Mouse (Mus musculus) WW6 (cell line): ENCODE measurements around the gene Atp2b4.

Experiments used
- DNase-seq: peaks from one replicate; pipeline ENCODE4 v3.0.0-alpha.2; 2013; ENCODE audit warnings: low read depth, low spot score

The Atp2b4 gene

DNA sequence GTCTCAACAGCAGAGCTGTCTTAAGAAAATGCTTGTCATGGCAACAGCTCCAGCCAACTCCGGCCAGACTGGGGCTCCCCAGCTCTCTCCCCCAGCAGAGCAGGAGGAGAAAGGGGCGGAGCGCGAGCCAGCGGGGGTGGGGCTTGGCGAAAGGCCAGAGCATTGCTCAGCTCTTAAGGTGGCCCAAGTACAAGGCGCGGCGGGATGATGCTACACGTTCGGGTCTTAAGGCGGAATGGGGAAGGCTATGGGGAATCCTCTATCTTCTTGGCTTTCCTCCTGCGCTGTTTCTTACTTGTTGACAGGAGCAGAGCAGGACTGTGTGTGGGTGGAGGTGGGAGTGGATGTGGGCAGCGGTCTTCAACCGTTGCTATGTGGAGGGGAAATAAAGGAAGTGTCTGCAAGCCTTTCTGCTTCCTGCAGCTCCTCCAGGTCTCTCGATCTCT, at the start of gene Atp2b4:
Gene Atp2b4 (minus strand): TSS at position 94 of the 446 bp plus-strand sequence.
- DNase-seq: peak; percentile 61

DNA sequence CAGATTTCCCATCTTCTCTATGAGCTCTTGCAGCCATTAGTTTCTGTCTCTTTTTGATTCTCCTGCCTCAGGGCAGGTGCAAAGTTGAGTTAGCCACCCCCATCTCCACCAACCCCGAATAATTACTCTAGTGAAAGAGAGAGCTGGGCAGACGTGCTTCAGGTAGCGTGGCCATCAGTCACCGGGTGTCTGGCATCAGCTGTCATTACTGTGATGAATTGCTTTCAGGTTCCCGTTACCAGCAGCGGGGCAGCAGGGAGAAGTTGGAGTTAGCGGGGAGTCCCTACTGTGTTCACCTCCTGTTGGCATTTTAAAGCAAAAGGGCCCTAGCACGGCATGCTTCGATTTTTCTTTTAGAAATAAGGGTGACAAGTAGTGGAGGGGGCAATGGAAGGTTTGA, 43.9 kb upstream of the Atp2b4 start:
- DNase-seq: no peak

- DNase-seq: no peak
Measured at GRCm38 (mm10) chr1:133843900-133844299, 43.1 kb upstream of the Atp2b4 start.

DNA sequence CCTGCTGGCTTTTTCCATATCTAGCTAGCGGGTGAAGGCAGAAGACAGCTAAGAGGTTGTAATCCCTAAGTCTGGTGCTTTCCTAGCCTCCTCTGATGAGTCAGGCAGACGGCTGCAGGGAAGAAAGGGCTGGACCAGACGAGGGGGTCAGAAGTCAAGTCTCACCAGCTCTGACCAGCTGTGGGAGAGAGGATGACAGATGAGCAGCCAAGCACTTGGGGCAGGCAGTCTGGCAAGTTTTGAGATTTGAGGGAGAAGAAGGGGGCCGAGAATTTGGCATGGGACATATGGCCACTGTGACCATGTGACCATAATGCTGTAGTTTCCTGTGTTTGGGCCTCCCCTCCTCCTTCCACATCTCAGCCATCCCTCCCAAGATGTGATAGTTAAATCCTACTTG, 42.5 kb upstream of the Atp2b4 start:
- no peak for DNase-seq

- DNase-seq: no peak
Measured at GRCm38 (mm10) chr1:133842074-133842725, 41.4 kb upstream of the Atp2b4 start.

DNA sequence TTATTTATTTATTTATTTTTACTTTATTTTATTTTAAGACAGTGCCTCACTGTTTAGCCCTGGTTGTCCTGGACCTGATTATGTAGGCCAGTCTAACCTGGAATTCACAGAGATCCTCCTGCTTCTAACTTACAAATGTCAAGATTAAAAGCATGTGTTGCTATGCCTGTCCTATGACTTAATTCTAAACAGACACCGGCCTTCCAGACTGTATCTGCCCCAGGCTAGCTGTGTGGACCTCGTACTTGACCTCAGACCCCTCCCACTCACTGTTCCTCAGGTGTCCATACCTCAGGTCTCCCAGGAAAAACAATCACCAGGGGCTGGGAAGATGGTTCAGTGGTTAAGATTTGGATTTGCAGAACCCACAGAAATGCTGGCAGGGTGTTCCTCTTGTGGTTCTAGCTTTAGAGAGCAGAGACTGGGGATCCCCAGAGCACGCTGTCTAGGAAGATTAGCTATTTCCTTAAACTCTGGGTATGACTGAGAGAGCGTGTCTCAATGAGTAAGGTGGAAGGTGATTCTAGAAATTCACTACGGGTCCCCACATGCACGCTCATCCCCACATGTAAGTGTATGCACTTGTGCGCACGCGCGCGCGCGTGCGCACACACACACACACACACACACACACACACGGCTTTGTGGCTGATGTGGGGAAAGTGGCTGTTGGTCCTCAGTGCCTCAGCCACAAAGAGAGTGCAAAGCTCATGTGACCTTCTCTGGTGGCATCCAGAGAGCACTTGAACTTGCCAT, 40.5 kb upstream of the Atp2b4 start:
- DNase-seq: no peak

- no peak for DNase-seq
Measured at GRCm38 (mm10) chr1:133840530-133840929, 39.7 kb upstream of the Atp2b4 start.

DNA sequence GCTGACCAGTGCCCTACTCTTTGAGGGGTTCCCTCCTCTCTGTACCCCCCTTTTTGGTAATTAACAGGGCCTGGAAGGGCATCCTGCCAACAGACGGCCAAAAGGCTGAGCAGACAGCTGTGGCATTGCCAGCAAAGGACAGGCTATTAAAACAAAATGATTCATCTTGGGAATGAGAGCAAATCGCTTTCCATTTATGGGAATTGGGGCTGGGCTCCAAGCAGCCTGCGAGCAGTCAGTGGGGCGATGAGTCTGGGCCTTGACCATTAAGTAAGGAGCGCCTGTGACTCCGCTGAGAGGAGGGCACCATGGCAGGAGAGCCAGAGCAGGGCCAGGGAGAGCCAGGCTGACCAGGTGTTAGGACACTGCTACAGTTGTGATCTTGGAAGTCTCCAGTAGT, 33.5 kb upstream of the Atp2b4 start:
- no peak for DNase-seq

DNA sequence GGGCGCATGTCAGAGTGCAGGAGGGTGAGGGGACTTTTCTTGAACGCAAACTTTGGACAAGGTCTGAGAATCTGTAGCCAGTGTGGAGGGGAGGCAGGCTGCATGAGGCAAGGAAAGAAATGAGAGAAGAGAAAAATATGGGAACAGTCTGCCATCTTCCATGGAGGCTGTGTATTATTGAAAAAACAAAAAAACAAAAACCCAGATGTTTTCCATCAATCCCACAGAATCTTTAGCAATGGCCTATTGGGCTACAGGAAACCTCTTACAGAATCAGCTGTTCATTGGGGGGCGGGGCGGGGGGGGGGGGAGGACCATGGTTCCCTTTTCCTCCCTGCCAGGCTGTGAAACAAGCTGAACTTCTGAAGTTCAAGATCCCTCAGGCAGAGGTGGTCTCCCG, 31.9 kb upstream of the Atp2b4 start:
- DNase-seq: no peak

DNA sequence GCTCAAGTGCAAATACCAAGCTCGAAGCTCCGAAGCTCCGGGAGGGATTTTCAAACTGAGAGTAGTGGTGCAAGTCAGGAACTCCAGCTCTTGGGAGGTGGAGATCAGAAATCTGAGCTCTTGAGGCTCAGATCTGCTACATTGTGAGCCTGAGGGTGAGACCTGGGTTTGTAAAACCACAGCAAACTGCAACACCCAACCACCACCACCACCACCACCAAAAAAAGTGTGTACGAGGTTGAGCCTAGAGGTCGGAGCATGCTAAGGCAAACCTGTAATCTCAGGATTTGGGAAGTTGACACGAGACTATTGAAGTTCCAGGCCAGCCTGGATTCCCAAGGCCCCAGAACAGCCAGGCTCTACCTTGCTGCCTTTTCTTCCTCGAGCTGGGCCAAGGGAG, 25.4 kb upstream of the Atp2b4 start:
- no peak for DNase-seq

DNA sequence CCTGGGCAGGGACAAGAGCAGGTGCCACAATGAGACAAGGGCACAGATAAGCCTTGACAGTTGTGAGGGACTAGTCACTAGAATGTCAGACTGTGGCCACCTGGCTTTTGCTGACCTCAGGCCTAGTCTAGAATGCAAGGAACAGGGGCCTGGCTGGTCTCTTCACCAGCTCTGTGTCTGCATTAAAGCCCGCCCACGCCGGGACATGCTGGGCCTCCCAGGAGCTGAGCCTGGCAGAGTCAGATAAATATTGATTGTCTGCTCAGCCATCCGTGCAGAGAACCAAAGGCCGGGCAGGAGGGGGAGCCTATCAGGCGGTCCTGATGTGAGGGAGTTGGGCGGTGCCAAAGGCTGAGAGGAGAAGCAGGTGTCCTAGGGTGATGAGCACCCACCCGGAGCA, 24.7 kb upstream of the Atp2b4 start:
- no peak for DNase-seq

DNA sequence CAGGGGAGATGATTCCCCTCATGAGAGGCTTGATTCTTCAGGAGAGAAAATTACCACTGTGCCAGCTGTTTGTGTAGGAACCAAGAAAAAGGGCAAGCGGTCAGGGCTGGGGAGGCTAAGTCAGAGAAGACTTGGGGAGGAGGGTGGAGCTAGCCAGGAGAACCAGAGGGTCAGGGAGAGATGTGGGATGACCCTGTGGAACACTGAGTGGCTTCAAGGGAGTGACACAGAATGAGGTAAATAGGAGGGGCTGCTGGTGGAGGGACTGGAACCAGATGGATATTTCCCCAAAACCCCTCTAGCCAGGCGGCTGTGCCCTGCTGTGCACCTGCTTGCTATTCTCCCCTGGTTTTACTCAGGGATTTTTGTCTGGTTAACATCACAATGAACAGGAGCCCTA, 24.3 kb upstream of the Atp2b4 start:
- no peak for DNase-seq

- no peak for DNase-seq
Measured at GRCm38 (mm10) chr1:133821144-133821543, 20.3 kb upstream of the Atp2b4 start.

DNA sequence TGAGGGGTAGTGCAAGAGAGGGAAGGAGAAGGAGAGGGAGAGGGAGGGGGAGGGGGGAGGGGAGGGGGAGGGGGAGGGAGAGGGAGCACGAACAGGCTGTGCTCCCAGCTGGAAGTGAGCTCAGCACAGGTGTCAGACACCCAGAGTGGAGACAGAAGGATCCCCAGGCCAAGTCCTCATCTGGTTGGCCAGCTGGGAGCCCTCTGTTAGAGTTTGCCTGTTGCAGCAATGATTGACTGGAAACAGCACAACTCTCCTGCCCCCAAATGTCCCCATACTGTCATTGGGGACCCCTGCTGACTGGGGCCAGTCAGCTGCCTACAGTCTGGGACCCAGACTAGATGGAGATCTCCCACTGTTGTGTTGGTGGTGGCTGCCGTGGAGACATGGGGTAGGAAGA, 19.3 kb upstream of the Atp2b4 start:
- no peak for DNase-seq

DNA sequence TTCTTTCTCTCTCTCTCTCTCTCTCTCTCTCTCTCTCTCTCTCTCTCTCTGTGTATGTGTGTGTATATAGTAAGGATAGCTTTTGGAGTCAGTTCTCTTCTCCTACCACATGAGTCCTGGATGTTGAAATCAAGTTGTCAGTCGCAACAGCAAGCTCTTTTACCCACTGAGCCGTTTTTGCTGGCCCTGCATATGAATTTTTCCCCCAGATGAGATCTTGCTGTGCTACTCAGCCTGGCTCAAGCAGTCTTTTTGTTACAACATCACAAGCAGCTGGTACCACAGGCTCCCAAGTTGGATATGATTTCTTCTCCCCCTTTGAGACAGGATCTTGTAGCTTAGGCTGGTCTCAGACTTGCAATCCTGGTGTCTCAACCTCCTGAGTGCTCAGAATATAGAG, 17.7 kb upstream of the Atp2b4 start:
- DNase-seq: no peak

GRCm38 (mm10) chr1:133815747-133816491, 15.1 kb upstream of the Atp2b4 start:
- no peak for DNase-seq

DNA sequence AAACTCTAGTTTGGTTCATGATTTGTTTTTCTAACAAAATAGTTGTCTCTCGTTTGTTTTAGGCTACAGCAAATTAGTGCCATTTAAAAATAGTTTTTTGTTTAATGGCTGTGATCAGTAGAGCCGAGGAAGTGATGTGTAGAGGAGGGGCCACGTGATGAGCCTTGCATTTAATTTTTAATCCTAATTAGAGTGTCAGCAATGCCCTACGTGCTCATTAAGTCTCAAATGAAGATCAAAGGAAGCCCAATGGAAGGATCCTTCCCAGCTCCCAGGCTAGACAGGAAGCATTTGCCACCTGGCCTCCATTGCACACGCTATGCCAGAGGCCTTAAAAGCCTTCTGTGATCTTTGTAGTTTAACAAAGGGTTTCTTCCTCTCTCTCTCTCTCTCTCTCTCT, 8.5 kb upstream of the Atp2b4 start:
- DNase-seq: no peak

- DNase-seq: no peak
Measured at GRCm38 (mm10) chr1:133808020-133808419, 7.2 kb upstream of the Atp2b4 start.

DNA sequence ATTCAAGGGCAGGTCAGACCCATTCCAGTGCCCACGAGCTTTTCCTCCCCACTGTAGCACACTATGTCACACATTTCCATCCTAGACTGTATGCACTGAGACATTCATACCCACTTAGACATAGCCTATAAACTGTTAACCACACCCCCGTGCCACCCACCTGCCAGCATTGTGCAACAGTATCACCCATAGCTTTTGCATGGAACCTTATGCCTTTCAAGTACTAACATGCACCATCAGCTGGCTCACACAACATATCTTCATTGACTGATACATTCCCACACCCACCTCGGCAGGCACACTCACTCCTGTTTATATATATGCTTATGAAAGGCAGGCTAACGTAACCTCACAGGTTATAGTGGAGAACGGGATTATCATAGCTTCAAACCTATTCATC, 902 bp upstream of the Atp2b4 start:
- DNase-seq: no peak

DNA sequence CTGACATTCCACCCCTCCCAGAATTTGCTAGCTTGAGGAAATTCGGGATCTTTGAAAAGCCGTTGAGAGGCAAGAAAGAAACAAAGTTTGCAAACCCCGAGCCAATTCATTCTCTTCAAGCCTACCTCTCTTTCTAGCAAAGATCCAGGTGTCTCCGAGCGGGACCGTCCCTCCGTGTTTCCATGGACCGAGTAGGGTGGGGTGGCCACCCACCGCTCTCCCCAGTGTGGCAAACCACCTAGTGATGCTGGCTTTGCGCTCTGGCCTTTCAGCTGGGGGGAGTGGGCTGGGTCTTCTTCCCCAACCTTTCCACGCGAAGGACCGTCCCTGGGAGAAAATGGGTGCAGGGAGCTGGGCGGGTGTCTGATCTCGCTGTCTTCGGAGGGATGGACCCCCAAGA, 329 bp downstream of the Atp2b4 start:
- DNase-seq: no peak

DNA sequence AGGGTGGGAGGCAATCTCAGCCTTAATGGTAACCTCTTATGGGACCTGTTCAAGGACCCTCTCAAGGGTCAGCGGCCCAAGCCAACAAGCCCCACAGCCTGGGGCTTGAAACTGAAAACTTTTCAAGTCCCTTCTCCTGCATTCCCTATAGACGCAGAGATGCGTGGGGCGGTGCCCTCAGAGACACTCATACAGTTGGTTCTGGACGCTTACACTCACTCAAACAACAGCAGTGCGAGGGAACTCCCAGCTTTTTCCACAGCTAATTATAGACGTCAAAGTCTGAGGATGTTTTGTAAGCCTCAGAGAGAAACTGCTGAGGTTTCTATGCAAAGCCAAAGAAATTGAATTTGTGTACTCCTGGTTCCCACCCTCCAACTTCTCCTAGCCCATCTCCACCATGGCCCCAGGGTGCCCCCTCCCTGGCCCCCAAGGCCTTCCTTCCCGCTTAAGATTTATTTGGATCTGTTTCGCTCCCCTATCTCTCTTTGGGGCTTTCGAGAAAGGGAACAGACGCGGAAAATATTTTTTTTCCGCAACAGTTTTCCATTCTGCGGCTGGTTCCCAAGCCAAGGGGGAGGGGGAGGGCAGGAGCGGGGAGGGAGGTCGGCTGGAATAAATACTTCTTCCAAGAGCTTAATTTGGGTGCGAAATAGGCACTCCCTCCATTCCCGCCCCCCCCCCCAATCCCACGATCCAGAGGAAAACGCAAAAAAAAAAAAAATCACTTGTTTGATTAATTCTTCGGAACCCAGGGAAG, 975 bp downstream of the Atp2b4 start:
- DNase-seq: no peak

DNA sequence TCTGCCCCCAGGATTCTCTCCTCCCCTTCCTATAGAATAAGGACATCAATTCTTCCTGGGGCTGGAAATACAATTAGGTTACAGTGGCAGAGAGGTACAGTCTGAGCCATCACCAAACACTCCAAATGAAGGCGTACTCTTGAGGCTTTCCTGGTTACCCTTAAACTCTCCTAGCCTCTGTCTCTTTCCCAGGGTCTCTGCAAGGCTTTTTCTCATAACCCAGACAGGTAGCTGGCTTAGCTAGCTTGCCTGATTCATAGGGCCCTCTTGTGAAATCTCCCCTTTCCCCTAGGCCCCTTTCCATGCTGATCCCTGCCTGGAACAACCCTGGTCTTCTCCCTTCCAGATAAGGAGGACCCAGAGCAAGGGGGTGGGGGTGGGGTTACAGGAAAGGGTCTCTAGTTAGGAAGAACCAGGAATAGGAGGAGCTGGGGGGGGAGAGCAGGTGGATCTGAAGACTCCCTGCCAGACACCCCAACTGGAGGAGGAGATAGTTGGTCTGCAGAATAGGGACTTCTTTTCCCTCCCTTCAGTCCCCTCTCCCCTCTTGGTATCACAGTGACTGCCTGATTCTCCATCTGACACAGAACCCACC, 1.9 kb downstream of the Atp2b4 start:
- DNase-seq: no peak
